Mouse (Mus musculus): ENCODE measurements around the gene C2cd5.

GRCm38 (mm10) chr6:143008865-143009264 lies 91.1 kb downstream of the C2cd5 start:
- TF ChIP-seq TCF12 (IDR thresholded peaks at IDR 0.05; ENCODE audit: low read depth, low read length) (no peak), JUND (conservative IDR thresholded peaks at IDR 0.05; ENCODE audit: low read depth, low read length) (no peak), MYC (IDR thresholded peaks at IDR 0.05; ENCODE audit: low read depth, low read length) (no peak)

All from CH12.LX (cell line).